Mouse (Mus musculus) 3T3-L1 (cell line): ENCODE measurements around the gene Arxes2.
"Not testable (repeated sequence)": the region's sequence is repeated elsewhere in the genome, so short reads cannot be mapped to it uniquely, and the experiment has no call there.

Source experiments
- DNase-seq: peaks from one replicate; pipeline ENCODE4 v3.0.0-alpha.2; 2015; ENCODE audit warnings: low read depth, low spot score

The Arxes2 gene

GRCm38 (mm10) chrX:136032799-136033763 is 39.5 kb downstream of the Arxes2 start, which contains the start of gene Arxes1:
TSS of gene Arxes1 (plus strand) at chrX:136033367.
- not testable (repeated sequence) for DNase-seq

GRCm38 (mm10) chrX:136043726-136044125 is 50.1 kb downstream of the Arxes2 start:
- DNase-seq, result no peak
